ENCODE assay signal across 10 mouse cellular contexts in genomic region chr9:110466179-110466578, GRCm38 (mm10). TPM values are rescaled to one million over a fixed set of nuclear protein-coding genes. Genes with fewer than 3 reads are reported as not detected.
A peak's percentile ranks its signal among the peaks of the same experiment; 100 is the strongest.
DNase-seq lines count a peak whose midpoint lies in the region; ATAC-seq and TF ChIP-seq lines count a peak whose summit lies in the region.
"Had no signal": no experiment of that assay in that cellular context is flagged by ENCODE, and none has a peak within 500 bp of the region (broad histone marks: within the 10 kb centered on the region; RNA-seq: fewer than 3 reads in every experiment).

No protein-coding gene starts in this region.

- intact Hi-C loops in left cerebral cortex, postnatal 4 days (cut with DNase I) = no loop called here

- WGBS in hindbrain, postnatal 0 days = 87% methylated on average over 3 of the region's 3 CpGs
- WGBS in hindbrain, embryonic 14.5 days = 87% methylated on average over 3 of the region's 3 CpGs

- no peak overlapping the region for H3K27ac ChIP-seq in hindbrain, postnatal 0 days
- no peak overlapping the region for H3K27ac ChIP-seq in hindbrain, embryonic 14.5 days

- peak; percentile 51 for TF ChIP-seq CTCF in hindbrain, postnatal 0 days (IDR thresholded peaks at IDR 0.05; ENCODE audit: low read depth)

- no peak for DNase-seq in hindbrain, postnatal 0 days (ENCODE audit: low spot score)
- no peak for DNase-seq in hindbrain, embryonic 14.5 days (ENCODE audit: low spot score)
- peak; percentile 80 to 84 for DNase-seq in B cell, adult 2 months
- peak; percentile 31 to 63 for DNase-seq in natural killer cell, adult 2 months (ENCODE audit: low spot score in 2 of 2)
- no peak for DNase-seq in frontal cortex, postnatal 14 days (ENCODE audit: low spot score in 2 of 2)
- DNase-seq in right cerebral cortex, postnatal 36 days (ENCODE audit: low spot score in 2 of 2) = no peak
- no peak for DNase-seq in left cerebral cortex, postnatal 4 days
- DNase-seq: embryo, embryonic 11 days had no signal

- no peaks in the 10 kb centered on the region for H3K36me3 ChIP-seq in hindbrain, postnatal 0 days (ENCODE audit: insufficient read depth, low read length)
- 0 out of 2 replicates have a peak, but pooled peaks cover 3% of the 10 kb centered on the region for H3K36me3 ChIP-seq in hindbrain, embryonic 14.5 days (replicated peaks; ENCODE audit: control insufficient read depth, insufficient read depth)

- no peak for ATAC-seq in hindbrain, postnatal 0 days
- no peak for ATAC-seq in hindbrain, embryonic 14.5 days (ENCODE audit: low FRiP score)
- peak; percentile 43 for ATAC-seq in activated CD4-positive, CD25-positive, alpha-beta regulatory T cell, adult 4 months

- H3K4me1 ChIP-seq in hindbrain, postnatal 0 days (ENCODE audit: insufficient read depth, low read length) = no peaks in the 10 kb centered on the region
- H3K4me1 ChIP-seq in hindbrain, embryonic 14.5 days (replicated peaks; ENCODE audit: control insufficient read depth, insufficient read depth, low read length) = no peaks in the 10 kb centered on the region

- no peak overlapping the region for H3K4me3 ChIP-seq in hindbrain, postnatal 0 days (ENCODE audit: low read length)
- no peak overlapping the region for H3K4me3 ChIP-seq in hindbrain, embryonic 14.5 days (replicated peaks; ENCODE audit: low read length)

- no peak overlapping the region for H3K9ac ChIP-seq in hindbrain, postnatal 0 days (replicated peaks; ENCODE audit: low read length)
- H3K9ac ChIP-seq in hindbrain, embryonic 14.5 days = no peak overlapping the region

- H3K4me2 ChIP-seq in hindbrain, postnatal 0 days (ENCODE audit: low read depth, low read length) = no peak overlapping the region
- H3K4me2 ChIP-seq in hindbrain, embryonic 14.5 days (replicated peaks) = no peak overlapping the region

- H3K9me3 ChIP-seq in hindbrain, postnatal 0 days (ENCODE audit: low read length) = no peaks in the 10 kb centered on the region
- H3K9me3 ChIP-seq in hindbrain, embryonic 14.5 days (ENCODE audit: control insufficient read depth, low read length) = no peaks in the 10 kb centered on the region

- H3K27me3 ChIP-seq in hindbrain, postnatal 0 days (ENCODE audit: insufficient read depth, low read length) = no peaks in the 10 kb centered on the region
- no peaks in the 10 kb centered on the region for H3K27me3 ChIP-seq in hindbrain, embryonic 14.5 days (ENCODE audit: control insufficient read depth, insufficient read depth, low read length)

RNA-seq across cellular contexts. Expression of gene Klhl18, which starts 10.3 kb away (rescaled TPM):
- 30.6 and 32.1 TPM in 2 replicates for total RNA-seq in hindbrain, postnatal 0 days (2014; rRNA removed)
- polyA plus RNA-seq in hindbrain, postnatal 0 days (2015; fragmentation: Nextera tagmentation; extraction: Ambion mirVana) = 16.1 and 19.0 TPM in 2 replicates
- polyA plus RNA-seq in hindbrain, embryonic 14.5 days (2014; fragmentation: Nextera tagmentation; extraction: Ambion mirVana) = 22.6 and 28.6 TPM in 2 replicates
- 10 to 100 TPM in 1 of 2 experiments, 1 to 10 TPM in 1; 9.3 to 11.2 TPM for polyA plus RNA-seq in activated CD4-positive, CD25-positive, alpha-beta regulatory T cell, adult 4 months (2017; shearing (Covaris generic))
- total RNA-seq in left cerebral cortex, postnatal 4 days (2021) = 10 to 100 TPM; 48.9 to 52.4 TPM

RNA-seq across cellular contexts. Expression of gene Kif9, which starts 10.6 kb away (rescaled TPM):
- total RNA-seq in hindbrain, postnatal 0 days (2014; rRNA removed) = 3.3 and 3.9 TPM in 2 replicates
- 3.9 and 4.0 TPM in 2 replicates for polyA plus RNA-seq in hindbrain, postnatal 0 days (2015; fragmentation: Nextera tagmentation; extraction: Ambion mirVana)
- polyA plus RNA-seq in hindbrain, embryonic 14.5 days (2014; fragmentation: Nextera tagmentation; extraction: Ambion mirVana) = 4.4 and 6.5 TPM in 2 replicates
- polyA plus RNA-seq in activated CD4-positive, CD25-positive, alpha-beta regulatory T cell, adult 4 months (2017; shearing (Covaris generic)) = under 1 TPM; 0.38 to 0.46 TPM
- 1 to 10 TPM; 3.3 to 3.6 TPM for total RNA-seq in left cerebral cortex, postnatal 4 days (2021)

RNA-seq across cellular contexts. Expression of gene Ngp, which starts 46.6 kb away (rescaled TPM):
- total RNA-seq in hindbrain, postnatal 0 days (2014; rRNA removed) = 0.16 and 0.54 TPM in 2 replicates
- 0.96 and 1.6 TPM in 2 replicates for polyA plus RNA-seq in hindbrain, postnatal 0 days (2015; fragmentation: Nextera tagmentation; extraction: Ambion mirVana)
- polyA plus RNA-seq in hindbrain, embryonic 14.5 days (2014; fragmentation: Nextera tagmentation; extraction: Ambion mirVana) = 1.4 and 2.9 TPM in 2 replicates
- polyA plus RNA-seq in activated CD4-positive, CD25-positive, alpha-beta regulatory T cell, adult 4 months (2017; shearing (Covaris generic)) = not detected
- under 1 TPM in 1 of 2 experiments, not detected in 1; 0.42 TPM for total RNA-seq in left cerebral cortex, postnatal 4 days (2021)
- polyA plus RNA-seq: small intestine, adult 2 months had no signal

RNA-seq across cellular contexts. Expression of gene Ptpn23, which starts 58.2 kb away (rescaled TPM):
- total RNA-seq in hindbrain, postnatal 0 days (2014; rRNA removed) = 23.4 and 31.6 TPM in 2 replicates
- polyA plus RNA-seq in hindbrain, postnatal 0 days (2015; fragmentation: Nextera tagmentation; extraction: Ambion mirVana) = 12.0 and 13.2 TPM in 2 replicates
- polyA plus RNA-seq in hindbrain, embryonic 14.5 days (2014; fragmentation: Nextera tagmentation; extraction: Ambion mirVana) = 22.7 and 22.9 TPM in 2 replicates
- 1 to 10 TPM; 5.4 TPM for polyA plus RNA-seq in activated CD4-positive, CD25-positive, alpha-beta regulatory T cell, adult 4 months (2017; shearing (Covaris generic))
- total RNA-seq in left cerebral cortex, postnatal 4 days (2021) = 10 to 100 TPM; 66.7 to 73.3 TPM

Comparison
In these comparisons a context has a peak if more than half of its experiments do, and no peak if none do; other contexts are left out.
1. DNase-seq: peak in B cell, adult 2 months (2 of 2) and natural killer cell, adult 2 months (2 of 2); none in hindbrain, postnatal 0 days (single experiment), hindbrain, embryonic 14.5 days (single experiment), frontal cortex, postnatal 14 days (0 of 2), right cerebral cortex, postnatal 36 days (0 of 2) and left cerebral cortex, postnatal 4 days (single experiment).